Mouse (Mus musculus): ENCODE measurements around the gene Ptprk. TPM values are rescaled to one million over a fixed set of nuclear protein-coding genes. Genes with fewer than 3 reads are reported as not detected.

Gene Ptprk
- total RNA-seq (2021), result 10 to 100 TPM in 1 of 2 experiments, 1 to 10 TPM in 1; 9.4 to 17.8 TPM
- long read RNA-seq, experiment 1, partial matches to known transcripts, result 2 of 5 reads
- long read RNA-seq, experiment 1, other reads (novel, unspliced or antisense), result 2 of 5 reads
- long read RNA-seq, experiment 2, result 0 reads

DNA sequence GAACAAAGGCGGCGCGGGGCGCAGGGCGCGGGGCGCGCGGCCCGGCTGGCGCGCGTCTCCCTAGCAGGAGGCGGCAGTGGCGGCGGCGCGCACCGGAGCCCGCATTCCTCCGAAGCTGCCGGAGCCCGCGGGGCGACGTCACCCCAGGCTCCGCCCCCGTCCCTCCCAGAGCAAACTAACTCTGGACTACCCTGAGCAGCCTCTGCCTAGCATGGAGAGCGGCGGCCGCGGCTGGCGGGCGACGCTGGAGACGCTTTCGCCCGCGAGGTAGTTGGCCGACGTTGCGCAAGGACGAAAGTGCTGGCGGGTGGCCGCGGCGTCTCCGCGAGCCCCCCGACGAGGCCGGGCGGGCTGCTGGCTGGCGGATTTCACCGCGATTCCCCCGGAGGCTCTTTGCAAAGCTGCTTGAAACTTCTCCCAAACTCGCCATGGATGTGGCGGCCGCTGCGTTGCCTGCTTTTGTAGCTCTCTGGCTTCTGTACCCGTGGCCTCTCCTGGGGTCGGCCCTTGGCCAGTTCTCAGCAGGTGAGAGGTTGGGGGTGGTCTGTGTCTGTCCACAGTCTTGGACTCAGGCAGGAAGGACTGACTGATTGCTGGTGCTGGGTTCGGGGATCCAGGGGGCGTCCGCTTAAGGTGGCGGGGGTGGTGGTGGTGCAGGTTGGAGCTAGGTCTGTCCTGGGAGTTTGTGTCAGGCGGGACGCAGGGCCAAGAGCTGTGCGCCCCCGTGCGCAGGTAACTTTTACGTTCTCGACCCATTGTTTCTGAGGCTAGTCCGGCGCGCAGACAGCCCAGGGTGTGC is at the start of gene Ptprk:
Gene Ptprk, plus strand, starts transcription at position 168 of the 799 bp plus-strand sequence.
- peak; percentile 96 to 97 for DNase-seq

GRCm38 (mm10) chr10:28027791-28028190 is 46.8 kb upstream of the Ptprk start:
- DNase-seq, result no peak

GRCm38 (mm10) chr10:28036456-28036855 is 38.2 kb upstream of the Ptprk start:
- no peak for DNase-seq

DNA sequence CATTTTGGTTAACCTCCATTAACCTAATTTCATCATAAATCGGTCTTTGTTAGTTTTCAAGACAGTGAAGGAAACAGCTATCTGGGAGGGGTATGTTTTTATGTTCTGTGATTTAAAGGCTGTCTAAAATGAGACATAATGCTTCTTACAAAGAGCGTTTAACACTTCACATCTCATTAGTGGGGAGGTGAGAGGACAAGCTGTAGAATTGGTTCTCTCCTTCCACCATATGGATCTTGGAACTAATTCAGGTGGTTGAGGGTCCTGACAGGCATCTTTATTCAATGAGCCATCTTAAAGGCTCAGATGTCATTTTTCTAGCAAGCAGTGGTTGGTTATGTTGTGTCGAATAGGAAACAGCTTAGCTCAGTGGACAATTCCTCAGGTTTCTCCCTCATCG is 19.9 kb upstream of the Ptprk start:
- no peak for DNase-seq

DNA sequence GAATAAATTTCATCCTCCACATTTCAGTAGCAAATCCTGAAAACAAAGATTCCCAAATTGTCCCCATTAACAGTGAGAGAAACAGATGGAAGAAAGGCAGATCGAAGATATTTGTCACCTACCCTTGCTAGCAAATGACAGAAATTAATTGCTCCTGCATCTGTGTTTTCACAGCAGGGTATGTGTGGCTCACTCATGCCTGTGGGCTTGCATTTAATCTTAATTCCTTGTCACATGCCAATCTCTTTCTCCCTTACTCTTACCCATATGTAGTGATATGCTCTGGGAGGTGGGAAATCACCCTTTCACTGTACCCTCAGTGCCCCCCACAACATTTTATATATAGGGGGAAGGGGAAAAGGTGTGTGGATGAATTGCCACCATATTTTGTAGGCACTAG is 15.4 kb upstream of the Ptprk start:
- no peak for DNase-seq

DNA sequence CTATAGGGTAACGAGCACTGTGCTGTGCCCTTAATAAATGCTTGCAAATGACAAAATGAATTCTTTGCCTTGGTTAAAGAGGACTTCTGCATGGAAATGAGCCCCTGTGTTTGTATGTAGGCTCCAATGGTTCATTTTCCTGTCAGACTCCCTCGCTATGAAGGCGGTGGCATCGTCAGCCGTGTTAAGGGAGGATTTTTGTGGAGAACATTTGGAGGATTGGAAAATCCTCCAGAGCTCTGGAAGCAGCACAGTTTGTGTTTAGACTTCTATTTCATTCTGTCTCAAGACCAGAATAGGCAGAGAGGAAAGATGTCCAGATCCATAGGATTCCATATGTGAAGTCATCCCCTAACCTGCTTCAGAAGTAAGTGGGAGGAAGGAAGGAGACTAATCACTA is 6.6 kb upstream of the Ptprk start:
- no peak for DNase-seq

DNA sequence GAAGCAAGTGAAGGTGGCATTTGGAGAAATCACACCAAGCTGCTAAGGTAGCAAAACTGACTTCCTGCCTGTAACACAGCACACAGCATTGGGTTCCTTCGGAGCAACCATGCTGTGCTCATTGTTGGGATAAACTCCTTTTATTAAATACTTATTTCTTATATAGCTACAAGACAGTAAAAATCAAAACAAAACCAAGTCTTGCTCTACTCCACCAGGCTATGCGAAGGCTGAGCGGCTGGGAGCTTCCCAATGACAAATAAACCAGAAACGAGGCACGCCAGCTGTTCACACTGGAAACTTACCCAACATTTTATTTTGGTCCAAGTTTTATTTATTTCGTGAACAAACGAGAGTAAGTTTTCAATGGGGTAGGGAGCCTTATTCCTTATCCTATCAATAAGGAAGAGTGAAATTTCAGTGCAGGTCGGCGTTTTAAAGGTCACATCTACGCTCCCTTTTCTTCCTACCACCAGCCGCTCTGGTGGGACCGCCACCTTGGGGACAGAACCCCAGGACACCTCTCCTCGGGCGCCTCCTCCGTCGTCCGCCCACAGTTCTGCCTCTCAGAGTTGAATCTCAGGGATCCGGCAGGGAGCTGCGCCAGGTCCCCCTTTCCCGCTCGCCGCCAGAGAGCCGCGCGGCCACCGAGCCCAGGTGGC is 498 bp upstream of the Ptprk start:
- peak; percentile 3 to 21 for DNase-seq

- peak; percentile 9 to 15 for DNase-seq
Observed at GRCm38 (mm10) chr10:28075491-28076035, 943 bp downstream of the Ptprk start.

DNA sequence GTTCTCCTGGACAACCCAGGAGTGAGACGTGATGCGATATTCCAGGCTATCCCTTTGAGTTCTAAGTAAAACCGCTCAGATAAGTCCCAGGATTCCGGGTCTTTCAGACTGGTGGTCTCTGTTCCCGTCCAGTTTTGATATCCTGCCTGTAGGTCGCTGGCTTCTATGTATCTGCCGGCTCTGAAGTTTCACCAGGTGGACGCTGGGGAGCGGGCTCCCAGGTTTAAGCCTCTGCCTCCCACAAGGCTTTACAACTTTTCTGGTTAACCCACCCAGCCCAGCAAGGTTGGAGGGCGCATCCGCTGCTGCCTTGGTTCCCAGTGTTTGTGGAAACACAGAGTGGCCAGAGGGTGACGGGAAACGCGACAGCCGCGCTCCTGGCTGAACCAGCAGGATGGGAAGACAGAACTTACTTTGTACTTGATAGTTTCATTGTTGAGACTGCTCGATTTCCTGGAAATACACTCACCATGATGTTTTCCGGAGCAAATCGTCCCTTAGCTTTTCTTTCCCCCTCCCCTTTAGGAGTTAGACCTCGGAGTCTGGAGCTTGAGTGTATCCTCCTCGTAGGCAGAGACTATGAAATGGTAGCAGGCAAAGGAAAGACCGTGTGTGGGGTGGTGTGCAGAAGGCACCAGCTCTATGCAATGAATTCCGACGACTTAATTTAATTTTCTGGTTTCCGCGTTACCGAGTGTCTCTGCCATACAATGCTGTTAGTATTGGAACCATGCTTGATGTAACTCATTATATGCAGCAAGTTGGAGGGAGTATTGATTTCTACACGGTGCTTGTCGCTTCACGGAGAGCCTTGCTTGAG is 1.6 kb downstream of the Ptprk start:
- peak; percentile 15 to 22 for DNase-seq

- DNase-seq, result no peak
Observed at GRCm38 (mm10) chr10:28078270-28078669, 3.6 kb downstream of the Ptprk start.

GRCm38 (mm10) chr10:28081221-28081620 is 6.6 kb downstream of the Ptprk start:
- no peak for DNase-seq

- no peak for DNase-seq
Observed at GRCm38 (mm10) chr10:28083183-28083582, 8.6 kb downstream of the Ptprk start.

DNA sequence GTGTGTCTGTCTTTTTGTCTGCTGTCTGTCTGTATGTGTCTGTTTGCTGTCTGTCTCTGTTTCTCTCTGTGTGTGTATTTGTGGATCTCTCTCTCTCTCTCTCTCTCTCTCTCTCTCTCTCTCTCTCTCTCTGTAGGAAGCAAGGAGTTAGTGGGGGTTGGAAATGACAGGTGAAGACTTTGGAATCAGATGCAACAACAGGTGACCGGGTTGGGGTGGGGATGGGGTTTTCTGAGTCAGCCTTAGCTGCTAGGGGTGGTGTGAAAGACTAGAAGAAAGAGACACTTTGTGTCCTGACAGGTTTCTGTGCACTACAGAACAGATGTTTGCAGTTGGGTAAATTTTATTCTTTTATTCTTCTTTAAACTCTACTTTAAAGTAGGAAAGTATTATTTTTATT is 9.0 kb downstream of the Ptprk start:
- DNase-seq, result no peak

GRCm38 (mm10) chr10:28087341-28087740 is 12.7 kb downstream of the Ptprk start:
- peak in 1 of 2 experiments; percentile 23 for DNase-seq

GRCm38 (mm10) chr10:28087749-28088148 is 13.1 kb downstream of the Ptprk start:
- DNase-seq, result no peak

DNA sequence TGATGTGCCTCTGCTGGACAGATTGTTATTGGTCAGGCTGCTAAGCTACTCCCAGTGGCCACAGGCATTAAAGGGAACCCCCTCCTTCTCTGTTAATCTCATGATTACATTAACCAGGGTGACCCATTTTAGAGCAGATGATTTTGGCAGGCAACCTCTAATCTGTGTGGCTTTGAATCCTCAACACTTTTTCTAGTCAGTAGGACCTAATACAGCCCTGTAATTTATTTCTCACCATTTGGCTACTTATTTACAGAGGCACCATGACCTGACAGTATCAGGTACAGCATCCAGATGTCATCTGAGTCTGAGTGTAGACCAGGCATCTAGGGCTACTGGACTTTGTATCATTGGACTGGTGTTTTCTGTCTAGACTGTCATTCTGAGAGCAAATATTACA is 21.4 kb downstream of the Ptprk start:
- no peak for DNase-seq

DNA sequence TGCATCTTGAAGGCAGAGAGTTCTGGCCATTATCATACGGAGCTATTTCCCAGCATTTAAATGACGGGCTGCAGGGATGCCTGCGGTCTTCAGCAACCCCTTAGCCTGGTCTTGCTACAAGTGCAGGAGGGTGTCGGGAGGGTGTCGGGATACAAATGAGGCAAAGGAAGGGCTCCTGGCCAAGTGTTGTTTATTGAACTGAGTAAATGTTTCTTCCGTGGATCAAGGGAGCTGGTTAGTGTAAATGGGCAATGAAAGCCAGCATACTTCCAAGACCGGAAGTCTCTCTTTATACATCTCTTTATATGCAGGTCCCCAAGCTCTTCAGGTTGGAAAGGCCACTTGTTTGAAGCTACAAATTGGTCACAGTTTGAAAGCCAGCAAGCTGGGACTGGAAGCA is 23.0 kb downstream of the Ptprk start:
- DNase-seq, result no peak

DNA sequence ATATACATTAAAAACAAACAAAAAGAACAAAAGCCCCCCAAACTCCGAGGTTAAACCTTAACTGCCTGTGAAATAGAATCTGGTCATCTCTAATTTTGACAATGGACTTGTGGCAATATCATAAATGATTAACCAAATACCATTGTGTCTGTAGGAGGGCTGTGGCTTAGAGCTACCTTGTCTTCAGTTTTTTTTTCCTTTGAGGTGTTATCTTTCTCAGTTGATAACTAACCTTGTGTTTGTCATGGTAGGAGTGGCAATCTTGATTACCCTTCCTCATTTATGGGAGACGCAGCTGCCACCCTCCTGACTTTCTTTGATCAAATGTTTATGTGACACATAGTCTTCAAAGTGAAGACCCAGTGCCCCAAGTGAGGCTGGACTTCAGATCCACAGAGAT is 24.3 kb downstream of the Ptprk start:
- DNase-seq, result no peak

DNA sequence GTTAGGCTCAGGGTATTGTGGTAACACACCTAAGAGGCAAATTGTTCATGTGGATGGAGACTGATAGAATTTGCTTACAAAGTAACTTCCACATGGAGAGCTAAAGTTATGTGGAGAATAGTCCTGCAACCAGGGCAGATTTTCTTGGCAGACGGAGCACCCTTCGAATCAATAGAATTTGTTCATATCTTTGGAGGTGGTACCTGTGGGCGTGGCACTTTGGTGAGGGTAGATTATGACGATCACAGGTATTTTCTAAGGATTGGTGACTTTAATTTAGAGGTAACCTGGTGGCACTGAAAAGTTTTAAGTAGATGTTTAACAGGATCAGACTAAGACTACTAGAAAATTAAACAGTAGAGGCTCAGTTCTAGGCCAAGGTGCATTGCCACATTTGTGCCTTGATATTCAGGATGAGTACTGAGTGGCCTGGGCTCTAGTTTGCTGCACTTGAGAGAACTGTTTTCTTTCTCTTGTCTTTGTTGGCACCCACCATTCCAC is 28.8 kb downstream of the Ptprk start:
- no peak for DNase-seq

DNA sequence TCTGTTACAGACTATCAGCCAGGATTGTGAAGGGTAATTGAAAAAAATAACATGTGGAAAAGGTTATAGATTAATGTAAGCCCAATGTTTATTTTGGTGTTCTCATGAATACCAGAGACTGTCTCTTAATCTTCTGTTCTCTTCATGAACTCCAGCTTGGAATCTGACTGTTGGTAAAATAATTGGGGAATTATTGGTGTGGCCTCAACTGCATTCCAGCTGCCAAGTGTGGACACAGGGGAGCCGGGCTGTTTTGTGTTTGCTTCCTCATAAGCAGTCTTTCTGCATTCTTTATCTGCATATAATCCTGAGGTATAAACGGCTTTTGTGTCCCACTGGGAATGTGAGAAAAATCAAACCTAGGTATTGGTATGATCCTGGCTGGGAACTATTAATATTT is 29.3 kb downstream of the Ptprk start:
- no peak for DNase-seq

GRCm38 (mm10) chr10:28105247-28105646 is 30.6 kb downstream of the Ptprk start:
- DNase-seq, result peak; percentile 2 to 7
